Mouse (Mus musculus): Measurements from ENCODE around the gene Stk11. TPM values are rescaled to one million over a fixed set of nuclear protein-coding genes. Genes with fewer than 3 reads are reported as not detected.
A peak's percentile ranks its signal among the peaks of the same experiment; 100 is the strongest.

The Stk11 gene
- 100 to 1,000 TPM in 1 of 2 experiments, 10 to 100 TPM in 1; 99.8 to 120 TPM for total RNA-seq (2021)
- long read RNA-seq, experiment 1, transcript Stk11-201 (10 exons, 2,566 nt), result major isoform, 5 of 21 reads
- long read RNA-seq, experiment 1, partial matches to known transcripts, result 10 of 21 reads
- long read RNA-seq, experiment 1, other reads (novel, unspliced or antisense), result 5 of 21 reads
- long read RNA-seq, experiment 2, transcript Stk11-201 (10 exons, 2,566 nt), result major isoform, 12 of 27 reads
- long read RNA-seq, experiment 2, partial matches to known transcripts, result 9 of 27 reads
- long read RNA-seq, experiment 2, other reads (novel, unspliced or antisense), result 6 of 27 reads

- peak; percentile 100 for DNase-seq
These were observed at the start of gene Stk11 for GRCm38 (mm10) chr10:80115290-80115943. Stk11 (plus strand) TSS chr10:80115803.

GRCm38 (mm10) chr10:80069251-80069650, 46.4 kb upstream of the Stk11 start:
- DNase-seq, result no peak

DNA sequence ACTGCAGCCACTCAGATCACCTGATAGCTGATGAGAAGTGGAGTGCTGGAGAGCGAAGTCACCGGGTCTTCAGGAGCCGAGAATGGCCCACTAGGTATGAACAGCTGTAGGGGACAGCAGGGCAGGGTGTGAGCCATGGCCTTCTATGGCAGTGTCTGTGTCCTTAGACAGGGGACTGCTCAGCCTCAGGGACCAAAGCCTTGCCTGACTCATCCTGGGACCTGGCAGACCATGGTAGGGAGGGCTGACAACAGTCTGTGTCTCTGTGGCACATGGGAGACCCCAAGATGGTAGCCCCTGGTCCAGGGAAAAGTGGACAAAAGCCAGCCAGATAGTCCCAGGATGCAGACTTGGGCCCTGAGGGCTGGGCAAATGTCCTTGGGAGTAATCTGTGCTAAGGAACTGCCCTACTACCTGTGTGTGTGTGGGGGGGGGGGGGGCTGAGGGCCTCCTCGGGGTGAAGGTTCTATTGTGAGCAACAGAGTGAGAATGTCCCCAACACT, 45.6 kb upstream of the Stk11 start:
- DNase-seq, result no peak

- DNase-seq, result peak; percentile 73
These were observed 44.6 kb upstream of the Stk11 start for GRCm38 (mm10) chr10:80070837-80071515.

DNA sequence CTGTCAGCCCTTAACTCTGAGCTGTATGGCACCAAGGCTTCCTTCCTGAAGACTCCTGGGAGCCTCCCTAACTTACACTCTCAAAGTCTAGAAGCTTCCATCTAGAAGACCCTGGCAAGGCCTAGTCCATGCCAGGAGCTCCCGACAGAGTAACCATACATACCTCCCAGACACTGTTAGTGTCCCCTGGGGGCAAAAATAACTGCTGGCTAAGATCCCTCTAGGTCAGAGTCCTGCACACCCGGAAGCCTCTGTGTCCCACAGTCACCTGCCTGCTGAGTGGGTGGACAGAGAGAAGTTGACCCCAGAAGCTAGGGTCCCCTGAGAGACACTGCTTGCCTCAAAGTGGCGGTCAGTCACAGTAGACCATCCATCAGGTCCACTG, 44.1 kb upstream of the Stk11 start:
- DNase-seq, result no peak

DNA sequence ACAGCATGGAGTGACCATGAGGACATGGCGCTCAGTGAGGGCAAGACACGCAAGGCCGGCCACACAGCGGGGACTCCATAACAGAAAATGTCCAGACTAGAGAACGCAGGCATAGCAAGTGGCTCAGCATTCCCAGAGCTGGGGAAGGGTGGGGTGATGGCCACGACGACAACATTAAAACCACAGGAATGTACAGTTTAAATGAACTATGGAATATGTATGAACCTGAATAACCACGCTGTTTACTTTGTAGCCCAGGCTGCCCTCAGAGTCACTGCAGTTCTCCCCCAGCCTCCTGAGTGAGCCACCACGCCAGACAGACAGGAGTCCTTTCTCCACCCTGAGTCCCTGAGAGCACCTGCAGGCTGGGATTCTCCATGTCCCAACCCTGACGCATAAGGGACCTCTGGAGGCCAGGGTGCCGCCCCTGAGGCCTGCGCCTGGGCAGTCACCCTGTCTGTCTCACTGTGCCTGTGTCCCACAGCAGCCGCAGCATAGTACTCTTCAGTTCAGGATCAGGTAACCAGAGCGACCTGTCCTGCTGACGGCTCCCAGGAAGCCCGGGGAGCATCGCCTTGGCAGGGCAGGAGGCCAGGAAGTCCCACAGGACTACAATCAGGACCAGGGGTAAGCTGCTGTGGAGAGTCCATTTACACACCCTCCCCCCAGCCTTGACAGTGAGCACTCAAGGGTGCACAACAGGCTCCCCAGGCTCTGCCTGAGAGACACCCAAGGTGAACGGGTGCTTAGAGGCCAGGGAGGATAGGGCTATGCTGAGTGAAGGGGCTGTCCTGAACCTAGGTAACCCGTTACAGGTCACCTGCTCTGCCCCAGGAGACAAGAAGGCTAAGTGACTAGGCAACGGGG, 42.7 kb upstream of the Stk11 start:
- DNase-seq, result no peak

GRCm38 (mm10) chr10:80074813-80075601, 40.6 kb upstream of the Stk11 start:
- DNase-seq, result peak; percentile 72

GRCm38 (mm10) chr10:80075924-80076323, 39.7 kb upstream of the Stk11 start:
- no peak for DNase-seq

DNA sequence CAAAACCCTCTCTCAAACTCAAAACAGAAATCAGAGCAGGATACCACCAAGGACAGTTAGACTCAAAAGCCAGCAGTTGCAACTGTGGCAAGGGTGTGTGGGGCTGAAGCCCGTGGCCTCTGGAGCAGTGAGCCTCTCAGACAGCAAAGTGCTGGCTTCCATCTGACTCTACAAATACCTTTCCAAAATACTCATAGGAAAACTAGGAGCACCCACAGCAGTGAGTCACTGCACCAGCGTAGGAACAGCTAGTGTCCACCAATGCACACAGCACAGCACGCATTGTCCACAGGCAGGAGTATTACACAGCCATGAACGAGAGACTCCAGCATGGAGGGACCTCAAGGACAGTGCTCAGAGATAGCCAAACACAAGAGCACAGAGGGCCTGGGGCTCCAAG, 39.2 kb upstream of the Stk11 start:
- DNase-seq, result no peak

- DNase-seq, result no peak
These were observed 38.3 kb upstream of the Stk11 start for GRCm38 (mm10) chr10:80077312-80077711.

DNA sequence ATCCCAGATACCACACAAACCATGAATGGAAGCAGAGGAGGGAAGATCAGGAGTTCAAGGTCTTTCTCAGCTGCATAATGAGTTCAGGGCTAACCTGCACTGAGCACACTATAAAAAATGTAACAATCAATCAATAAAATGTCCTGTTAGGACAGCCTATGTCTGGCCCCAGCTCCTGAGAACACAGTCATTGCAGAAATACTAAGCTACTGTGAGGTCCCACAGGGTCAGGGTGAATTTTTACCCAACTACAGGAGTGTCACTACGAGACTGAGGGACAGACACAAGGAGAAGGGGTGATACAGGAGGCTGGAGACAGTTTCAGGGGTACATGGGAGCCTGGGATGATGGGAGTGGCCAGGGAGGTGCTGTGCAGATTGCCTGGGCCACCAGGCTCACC, 37.2 kb upstream of the Stk11 start:
- no peak for DNase-seq

- no peak for DNase-seq
These were observed 35.1 kb upstream of the Stk11 start for GRCm38 (mm10) chr10:80080396-80081070.

GRCm38 (mm10) chr10:80081075-80081474, 34.5 kb upstream of the Stk11 start:
- no peak for DNase-seq

GRCm38 (mm10) chr10:80084817-80085487, 30.7 kb upstream of the Stk11 start:
- no peak for DNase-seq

- peak; percentile 54 for DNase-seq
These were observed 28.8 kb upstream of the Stk11 start for GRCm38 (mm10) chr10:80086847-80087246.

- DNase-seq, result no peak
These were observed 28.1 kb upstream of the Stk11 start for GRCm38 (mm10) chr10:80087483-80087882.

GRCm38 (mm10) chr10:80089146-80089545, 26.5 kb upstream of the Stk11 start:
- no peak for DNase-seq

DNA sequence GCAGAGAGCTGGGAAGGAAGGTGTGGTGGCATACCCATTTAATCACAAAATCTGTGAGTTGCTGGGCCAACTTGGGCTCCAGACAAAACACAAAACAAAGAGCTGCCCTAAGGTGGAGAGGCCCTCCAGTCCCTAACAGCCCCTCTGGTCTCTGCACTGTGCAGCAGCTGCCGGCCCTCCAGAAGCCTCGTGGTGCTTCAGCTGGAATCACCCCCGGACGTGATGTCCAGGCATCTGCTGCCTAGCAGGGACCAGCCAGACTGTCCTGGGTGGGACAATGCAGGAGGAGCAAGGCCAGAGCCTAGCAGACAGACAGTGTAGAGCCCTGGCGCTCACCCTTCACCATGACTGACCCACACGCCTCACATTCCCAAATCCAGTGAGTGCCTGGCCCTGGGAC, 24.1 kb upstream of the Stk11 start:
- no peak for DNase-seq

DNA sequence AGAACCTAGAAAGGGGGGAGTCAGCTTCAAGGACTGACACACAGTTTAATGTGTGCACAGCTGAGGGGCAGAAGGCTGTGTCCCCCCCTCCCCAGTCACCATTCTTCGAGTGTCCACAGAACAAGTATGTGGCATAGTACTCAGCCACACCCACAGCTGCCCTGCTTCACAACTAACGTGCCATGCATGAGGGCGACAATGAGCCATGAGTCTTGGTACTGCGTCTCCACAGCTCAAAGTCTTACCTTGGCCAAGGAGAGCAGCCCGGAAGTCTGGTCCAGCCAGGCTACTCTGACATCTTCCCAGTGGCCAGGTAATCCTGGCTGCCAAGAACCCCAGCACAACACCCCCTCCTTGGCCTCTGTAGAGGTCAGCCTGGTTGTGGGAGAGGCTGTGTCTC, 22.9 kb upstream of the Stk11 start:
- no peak for DNase-seq

DNA sequence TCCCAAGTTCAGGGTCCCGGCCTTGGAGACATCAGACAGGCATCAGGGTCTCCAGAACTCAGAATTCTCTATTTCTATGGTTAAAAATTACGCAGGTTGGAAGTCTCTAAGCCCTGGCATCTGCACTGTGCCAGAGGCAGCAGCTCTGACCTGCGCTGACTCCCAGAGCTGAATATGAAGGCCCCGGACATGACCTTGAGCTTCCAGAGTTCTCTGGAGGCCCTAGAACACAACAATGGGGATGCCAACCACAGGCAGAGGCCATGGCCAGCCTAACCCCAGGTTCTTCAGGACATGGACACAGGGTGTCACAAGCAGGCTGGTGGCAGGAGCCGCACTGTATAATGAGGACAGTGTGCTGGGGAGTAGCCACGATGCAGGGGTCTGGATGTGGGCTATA, 21.5 kb upstream of the Stk11 start:
- no peak for DNase-seq
